Mouse (Mus musculus): ENCODE measurements around the gene Smad1. TPM values are rescaled to one million over a fixed set of nuclear protein-coding genes. Genes with fewer than 3 reads are reported as not detected.

Smad1 gene
- polyA plus RNA-seq (2012; rRNA removed): 59.2 and 102 TPM in 2 replicates

GRCm38 (mm10) chr8:79398994-79399650 lies at the start of gene Smad1:
Gene Smad1, minus strand, starts transcription at chr8:79399518.

GRCm38 (mm10) chr8:79294610-79295275 lies 104.6 kb downstream of the Smad1 start, which contains the start of gene Mmaa:
Gene Mmaa, minus strand, starts transcription at chr8:79294937.

Other genes with a start within 250 kb of the Smad1 start
- gene 1700011L22Rik, start 150.9 kb downstream of the Smad1 start, polyA plus RNA-seq (2012; rRNA removed): not detected in 2 replicates
- gene Mmaa, start 104.6 kb downstream of the Smad1 start, polyA plus RNA-seq (2012; rRNA removed): 3.3 and 3.9 TPM in 2 replicates
- gene Otud4, start 240.1 kb upstream of the Smad1 start, polyA plus RNA-seq (2012; rRNA removed): 12.8 and 16.3 TPM in 2 replicates